Mouse (Mus musculus) brown adipose tissue, adult 24 weeks (tissue): ENCODE data around the gene Cars2. TPM values are rescaled to one million over a fixed set of nuclear protein-coding genes. Genes with fewer than 3 reads are reported as not detected.
"Not testable (repeated sequence)": the region's sequence is repeated elsewhere in the genome, so short reads cannot be mapped to it uniquely, and the experiment has no call there.

Experiments
- H3K27ac ChIP-seq: fragments of 200-500 bp; replicated peaks from 2 replicates; pipeline ENCODE4 v1.5.1; 2012; ENCODE audit warnings: low read depth, mild to moderate bottlenecking, low read length
- H3K4me1 ChIP-seq: fragments of 200-500 bp; 2 replicates; pipeline ENCODE4 v1.6.1; 2012; ENCODE audit warnings: low read length, mixed read lengths; ENCODE audit not compliant: control insufficient read depth, insufficient read depth, insufficient read length
- H3K4me3 ChIP-seq: fragments of 200-500 bp; 2 replicates; pipeline ENCODE4 v1.5.1; 2012; ENCODE audit warnings: low read depth, mild to moderate bottlenecking, low read length, moderate library complexity; ENCODE audit not compliant: insufficient read depth
- polyA plus RNA-seq: library from polyadenylated mRNA; stranded (reverse); fragments of >200 nt; gene quantifications from 2 replicates; pipeline ENCODE4 v1.2.4, GENCODE M21; 2012; ENCODE audit not compliant: missing spikeins, insufficient read depth, insufficient read length

The Cars2 gene
- polyA plus RNA-seq, 1 experiment: 43.7 TPM

- Histone ChIP-seq H3K4me1 (no peaks in the 10 kb centered on the region), H3K4me3 (no peak overlapping the region), H3K27ac (no peak overlapping the region)
Measured at GRCm38 (mm10) chr8:11506074-11506473, 44.5 kb downstream of the Cars2 start.

GRCm38 (mm10) chr8:11503476-11504232, 46.9 kb downstream of the Cars2 start:
- Histone ChIP-seq H3K27ac (no peak overlapping the region), H3K4me1 (peaks cover 1% of the 10 kb centered on the region; the same call in 1 of the 2 replicates)

DNA sequence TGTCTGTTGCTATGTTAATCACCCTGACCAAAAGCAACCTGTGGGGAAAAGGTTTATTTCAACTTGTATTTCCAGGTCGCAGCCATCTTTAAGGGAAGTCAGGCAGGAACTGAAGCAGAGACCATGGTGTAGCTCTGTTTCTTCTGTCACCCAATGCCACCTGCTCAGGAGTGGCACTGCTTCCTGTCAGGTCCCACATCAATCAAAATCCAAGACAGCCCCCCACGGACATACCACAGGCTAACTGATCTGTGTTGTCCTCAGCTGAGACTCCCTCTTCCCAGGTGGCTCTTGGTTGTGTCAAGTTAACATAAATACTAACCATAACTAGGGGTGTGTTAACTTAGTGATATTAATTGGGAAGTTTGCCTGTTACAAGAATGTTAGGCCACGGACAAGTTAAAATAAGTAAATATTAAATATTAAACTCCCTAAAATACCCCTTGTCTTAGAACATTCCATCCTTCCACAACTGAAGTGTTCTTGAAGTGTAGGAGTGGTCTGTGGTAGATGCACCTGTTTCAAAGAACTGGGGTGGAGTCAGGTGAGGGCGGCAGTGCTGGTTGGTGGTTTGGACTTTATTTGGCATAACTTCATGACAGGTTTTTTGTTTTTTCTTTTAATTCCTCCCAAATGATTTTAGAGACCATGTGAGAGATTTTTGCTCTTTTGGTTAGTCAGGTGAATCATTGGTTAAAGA, 51.6 kb downstream of the Cars2 start:
- H3K4me1 ChIP-seq: peaks cover 7% of the 10 kb centered on the region; the same call in 1 of the 2 replicates
- no peak overlapping the region for H3K27ac ChIP-seq
- H3K4me3 ChIP-seq: peak overlapping the region; percentile 98

More at GRCm38 (mm10) chr8:11503476-11504232, 46.9 kb downstream of the Cars2 start:
- H3K4me3 ChIP-seq: no peak overlapping the region

DNA sequence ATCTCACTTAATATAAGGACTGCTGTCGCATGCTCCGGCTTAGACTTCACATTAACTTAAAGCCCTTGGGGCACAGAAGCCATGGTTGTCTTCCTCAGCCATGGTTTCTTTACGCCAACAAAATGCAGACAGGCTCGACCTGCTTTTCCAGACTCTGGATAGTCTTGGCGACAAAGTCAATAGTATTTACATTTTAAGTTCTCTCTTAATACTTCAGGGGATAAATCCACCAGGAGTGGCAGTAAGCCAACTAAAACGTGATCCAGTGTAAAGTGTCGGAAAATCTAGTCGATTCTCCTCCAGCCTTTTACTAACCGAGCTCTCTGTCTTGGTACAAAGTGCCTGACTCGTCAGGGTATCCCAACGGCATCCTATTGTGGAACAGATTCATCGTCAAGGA, 52.3 kb downstream of the Cars2 start:
- Histone ChIP-seq H3K4me1 (peaks cover 7% of the 10 kb centered on the region; the same call in 1 of the 2 replicates), H3K27ac (no peak overlapping the region)

GRCm38 (mm10) chr8:11497017-11497990, 53.3 kb downstream of the Cars2 start, which contains the start of gene Naxd:
Gene Naxd (plus strand): TSS chr8:11497506.
- peak within 1 kb of the TSS; percentile 77 for H3K27ac ChIP-seq
- H3K4me1 ChIP-seq: peaks cover 7% of the 10 kb centered on the region; the same call in 1 of the 2 replicates

More for the DNA sequence above, 52.3 kb downstream of the Cars2 start:
- H3K4me3 ChIP-seq: peak overlapping the region; percentile 98

GRCm38 (mm10) chr8:11492340-11492739, 58.2 kb downstream of the Cars2 start:
- not testable (repeated sequence) for H3K27ac ChIP-seq, H3K4me3 ChIP-seq, H3K4me1 ChIP-seq

More at GRCm38 (mm10) chr8:11497017-11497990, 53.3 kb downstream of the Cars2 start, which contains the start of gene Naxd:
- peak within 1 kb of the TSS; percentile 98 for H3K4me3 ChIP-seq

DNA sequence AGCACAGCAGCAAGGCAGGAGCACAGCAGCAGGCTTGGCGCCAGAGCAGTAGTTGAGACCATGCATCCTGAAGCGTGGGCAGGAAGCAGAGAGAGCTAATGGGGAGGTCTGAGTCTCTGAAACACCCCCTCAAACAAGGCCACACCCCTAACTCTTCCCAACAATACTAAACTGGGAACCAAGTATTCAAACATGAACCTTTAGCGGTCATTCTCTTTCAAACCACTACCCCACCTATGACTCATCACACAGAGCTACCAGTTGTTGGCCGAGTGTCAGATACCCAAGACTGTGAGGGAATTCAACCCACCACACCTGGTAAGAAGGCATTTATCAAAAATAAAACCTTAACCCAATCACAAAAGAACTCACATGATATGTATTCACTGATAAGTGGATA, 63.4 kb downstream of the Cars2 start:
- no peak overlapping the region for H3K4me3 ChIP-seq

GRCm38 (mm10) chr8:11486142-11486541, 64.4 kb downstream of the Cars2 start:
- Histone ChIP-seq H3K4me3 (no peak overlapping the region), H3K27ac (no peak overlapping the region), H3K4me1 (no peaks in the 10 kb centered on the region)

More for the DNA sequence above, 63.4 kb downstream of the Cars2 start:
- Histone ChIP-seq H3K4me1 (no peaks in the 10 kb centered on the region), H3K27ac (no peak overlapping the region)

- Histone ChIP-seq H3K4me1 (no peaks in the 10 kb centered on the region), H3K4me3 (no peak overlapping the region), H3K27ac (no peak overlapping the region)
Measured at GRCm38 (mm10) chr8:11482537-11482936, 68.0 kb downstream of the Cars2 start.

DNA sequence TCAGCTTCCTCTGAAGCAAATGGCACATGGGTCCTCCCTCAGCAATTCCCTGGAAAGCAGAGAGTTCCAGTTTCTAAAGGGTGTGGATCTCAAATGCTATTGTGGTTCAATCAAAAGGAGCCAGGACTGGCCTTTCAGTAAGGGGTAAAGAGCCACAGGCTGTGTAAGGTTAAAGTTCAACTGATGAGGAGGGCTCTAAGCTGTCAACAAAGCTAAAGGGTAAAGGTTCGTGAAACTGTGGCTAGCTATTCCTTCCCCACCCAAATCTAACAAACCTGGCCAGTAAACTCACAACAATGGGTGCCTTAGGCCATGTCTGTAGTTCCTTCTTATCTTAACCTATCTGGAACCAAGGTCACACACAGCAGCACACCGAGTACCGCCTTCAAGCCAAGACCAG, 68.7 kb downstream of the Cars2 start:
- H3K4me1 ChIP-seq: no peaks in the 10 kb centered on the region
- H3K27ac ChIP-seq: no peak overlapping the region
- no peak overlapping the region for H3K4me3 ChIP-seq

DNA sequence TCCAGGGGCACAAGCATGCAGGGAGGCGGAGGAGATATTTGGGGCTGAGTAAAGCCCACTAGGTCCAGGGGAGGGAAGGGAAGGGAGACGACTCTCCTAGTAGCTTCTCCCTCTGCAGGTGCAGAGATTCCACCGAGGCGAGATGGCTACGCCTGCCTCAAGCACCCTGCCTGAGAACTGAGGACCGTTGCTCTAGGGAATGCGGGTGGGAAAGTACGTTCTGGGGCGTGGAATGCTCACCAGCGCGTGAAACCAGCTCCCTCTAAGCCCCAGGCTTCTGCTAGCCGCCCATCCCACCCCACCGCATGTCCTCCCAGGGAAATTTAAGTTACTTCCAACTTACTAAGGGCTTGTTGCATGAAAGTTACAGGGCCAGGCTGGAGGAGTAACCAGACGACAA, 71.0 kb downstream of the Cars2 start:
- H3K27ac ChIP-seq: no peak overlapping the region
- no peak overlapping the region for H3K4me3 ChIP-seq
- peaks cover 5% of the 10 kb centered on the region for H3K4me1 ChIP-seq

- H3K4me3 ChIP-seq: peak overlapping the region; percentile 23; the same call in 1 of the 2 replicates
- no peak overlapping the region for H3K27ac ChIP-seq
- H3K4me1 ChIP-seq: peaks cover 5% of the 10 kb centered on the region
Measured at GRCm38 (mm10) chr8:11478807-11479527, 71.6 kb downstream of the Cars2 start.

DNA sequence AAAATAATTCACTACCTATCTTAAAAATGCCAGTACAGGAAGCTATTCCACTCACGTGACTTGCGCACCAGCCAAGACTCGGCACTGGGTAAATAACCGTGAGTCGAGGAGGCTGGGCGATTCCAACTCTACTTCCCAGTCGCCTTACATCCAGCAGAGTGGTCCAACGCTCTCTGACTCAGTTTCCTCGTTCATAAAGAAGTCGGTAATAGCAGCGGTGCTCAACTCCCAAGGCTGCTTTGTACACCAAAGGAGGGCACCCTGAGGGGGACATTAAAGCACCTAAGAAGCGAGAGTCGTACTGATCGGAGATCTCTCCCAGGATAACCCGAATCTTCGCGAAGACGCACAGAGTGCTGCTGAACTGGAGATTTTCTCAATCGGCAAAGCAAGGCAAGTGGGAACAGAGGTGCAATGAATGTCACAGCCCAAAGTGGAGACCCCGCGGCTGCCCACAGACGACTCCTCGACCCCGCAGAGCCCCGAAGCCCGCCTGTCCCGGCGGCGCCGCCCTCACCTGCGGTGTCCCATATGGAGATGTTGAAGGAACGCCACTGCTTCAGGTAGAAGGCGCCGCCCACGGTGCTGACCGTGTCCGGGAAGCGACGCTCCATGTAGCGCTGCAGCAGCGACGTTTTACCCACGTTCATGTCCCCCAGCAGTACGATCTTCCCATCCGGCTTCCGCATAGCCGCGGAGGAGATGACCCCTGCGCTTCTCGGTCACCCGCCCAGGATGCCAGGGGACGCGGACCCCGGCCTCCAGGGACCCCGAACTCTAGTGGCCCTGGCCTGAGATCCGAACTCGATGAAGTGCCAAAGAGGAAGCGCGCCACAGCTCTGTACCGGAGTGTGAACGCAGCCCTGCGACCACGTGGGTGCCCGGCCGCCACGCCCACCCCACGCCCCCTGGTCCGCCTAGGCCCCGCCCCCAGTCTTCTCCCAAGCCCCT, 72.5 kb downstream of the Cars2 start, which contains the start of gene Rab20:
Rab20 (minus strand) TSS at position 900 of the 951 bp plus-strand sequence.
- H3K4me3 ChIP-seq: peak within 1 kb of the TSS; percentile 69
- peaks cover 8% of the 10 kb centered on the region for H3K4me1 ChIP-seq
- H3K27ac ChIP-seq: peak within 1 kb of the TSS; percentile 80
